Mouse (Mus musculus): ENCODE data around the gene Smim15. TPM values are rescaled to one million over a fixed set of nuclear protein-coding genes. Genes with fewer than 3 reads are reported as not detected.

Gene Smim15
- polyA plus RNA-seq, 1 experiment from 2014 or later: 55.2 TPM

GRCm38 (mm10) chr13:108066021-108066420 lies 21.8 kb downstream of the Smim15 start:
- Histone ChIP-seq H3K9me3 (no peaks in the 10 kb centered on the region), H3K4me1 (peaks cover 17% of the 10 kb centered on the region), H3K27me3 (replicated peaks; ENCODE audit: low read depth, poor library complexity, severe bottlenecking) (no peaks in the 10 kb centered on the region), H3K4me3 (no peak overlapping the region), H3K36me3 (replicated peaks) (no peaks in the 10 kb centered on the region), H3K27ac (replicated peaks) (no peak overlapping the region)
- no peak for DNase-seq (ENCODE audit: low spot score)
- WGBS: 90% methylated on average over 2 of the region's 2 CpGs

GRCm38 (mm10) chr13:108069151-108069550 lies 24.9 kb downstream of the Smim15 start:
- Histone ChIP-seq H3K27me3 (replicated peaks; ENCODE audit: low read depth, poor library complexity, severe bottlenecking) (no peaks in the 10 kb centered on the region), H3K27ac (replicated peaks) (no peak overlapping the region), H3K36me3 (replicated peaks) (no peaks in the 10 kb centered on the region), H3K9me3 (no peaks in the 10 kb centered on the region), H3K4me1 (no peaks in the 10 kb centered on the region), H3K4me3 (no peak overlapping the region)
- no peak for DNase-seq (ENCODE audit: low spot score)
- WGBS: 73% methylated on average over 4 of the region's 4 CpGs

- Histone ChIP-seq H3K27ac (replicated peaks) (no peak overlapping the region), H3K4me1 (no peaks in the 10 kb centered on the region), H3K36me3 (replicated peaks) (no peaks in the 10 kb centered on the region), H3K9me3 (no peaks in the 10 kb centered on the region), H3K27me3 (replicated peaks; ENCODE audit: low read depth, poor library complexity, severe bottlenecking) (no peaks in the 10 kb centered on the region), H3K4me3 (no peak overlapping the region)
- no peak for DNase-seq (ENCODE audit: low spot score)
- 94% methylated on average over 10 of the region's 10 CpGs for WGBS
Measured at GRCm38 (mm10) chr13:108070171-108070570, 25.9 kb downstream of the Smim15 start.

- no peaks in the 10 kb centered on the region for H3K4me1 ChIP-seq
- no peak overlapping the region for H3K27ac ChIP-seq (replicated peaks)
- H3K27me3 ChIP-seq (replicated peaks; ENCODE audit: low read depth, poor library complexity, severe bottlenecking): no peaks in the 10 kb centered on the region
- H3K4me3 ChIP-seq: no peak overlapping the region
- no peak for DNase-seq (ENCODE audit: low spot score)
- no peaks in the 10 kb centered on the region for H3K9me3 ChIP-seq
- no peaks in the 10 kb centered on the region for H3K36me3 ChIP-seq (replicated peaks)
- WGBS: 88% methylated on average over 6 of the region's 6 CpGs
Measured at GRCm38 (mm10) chr13:108077476-108077875, 33.2 kb downstream of the Smim15 start.

GRCm38 (mm10) chr13:108077901-108078300 lies 33.7 kb downstream of the Smim15 start:
- Histone ChIP-seq H3K4me3 (no peak overlapping the region), H3K27me3 (replicated peaks; ENCODE audit: low read depth, poor library complexity, severe bottlenecking) (no peaks in the 10 kb centered on the region), H3K9me3 (no peaks in the 10 kb centered on the region), H3K4me1 (no peaks in the 10 kb centered on the region), H3K27ac (replicated peaks) (no peak overlapping the region), H3K36me3 (replicated peaks) (no peaks in the 10 kb centered on the region)
- 88% methylated on average over 4 of the region's 4 CpGs for WGBS
- no peak for DNase-seq (ENCODE audit: low spot score)

GRCm38 (mm10) chr13:108084086-108084485 lies 39.8 kb downstream of the Smim15 start:
- no peaks in the 10 kb centered on the region for H3K9me3 ChIP-seq
- H3K27ac ChIP-seq (replicated peaks): no peak overlapping the region
- WGBS: 93% methylated on average over 4 of the region's 4 CpGs
- no peaks in the 10 kb centered on the region for H3K36me3 ChIP-seq (replicated peaks)
- DNase-seq (ENCODE audit: low spot score): no peak
- no peak overlapping the region for H3K4me3 ChIP-seq
- H3K27me3 ChIP-seq (replicated peaks; ENCODE audit: low read depth, poor library complexity, severe bottlenecking): no peaks in the 10 kb centered on the region
- H3K4me1 ChIP-seq: no peaks in the 10 kb centered on the region

- whole genome bisulfite sequencing: 87% methylated on average over 5 of the region's 5 CpGs
- H3K27ac ChIP-seq (replicated peaks): no peak overlapping the region
- no peaks in the 10 kb centered on the region for H3K27me3 ChIP-seq (replicated peaks; ENCODE audit: low read depth, poor library complexity, severe bottlenecking)
- no peaks in the 10 kb centered on the region for H3K4me1 ChIP-seq
- DNase-seq (ENCODE audit: low spot score): no peak
- H3K4me3 ChIP-seq: no peak overlapping the region
- H3K36me3 ChIP-seq (replicated peaks): peaks cover 5% of the 10 kb centered on the region; the same call in 1 of the 2 replicates
- H3K9me3 ChIP-seq: no peaks in the 10 kb centered on the region
Measured at GRCm38 (mm10) chr13:108086036-108086435, 41.8 kb downstream of the Smim15 start.

- Histone ChIP-seq H3K36me3 (replicated peaks) (peaks cover 5% of the 10 kb centered on the region; the same call in 1 of the 2 replicates), H3K9me3 (no peaks in the 10 kb centered on the region), H3K4me1 (no peaks in the 10 kb centered on the region), H3K27me3 (replicated peaks; ENCODE audit: low read depth, poor library complexity, severe bottlenecking) (no peaks in the 10 kb centered on the region), H3K27ac (replicated peaks) (no peak overlapping the region), H3K4me3 (no peak overlapping the region)
- WGBS: 73% methylated on average over 4 of the region's 4 CpGs
- no peak for DNase-seq (ENCODE audit: low spot score)
Measured at GRCm38 (mm10) chr13:108086724-108087123, 42.5 kb downstream of the Smim15 start.

- H3K27me3 ChIP-seq (replicated peaks; ENCODE audit: low read depth, poor library complexity, severe bottlenecking): no peaks in the 10 kb centered on the region
- H3K36me3 ChIP-seq (replicated peaks): peaks cover 5% of the 10 kb centered on the region; the same call in 1 of the 2 replicates
- H3K9me3 ChIP-seq: no peaks in the 10 kb centered on the region
- H3K27ac ChIP-seq (replicated peaks): no peak overlapping the region
- WGBS: 89% methylated on average over 7 of the region's 7 CpGs
- no peaks in the 10 kb centered on the region for H3K4me1 ChIP-seq
- H3K4me3 ChIP-seq: no peak overlapping the region
- no peak for DNase-seq (ENCODE audit: low spot score)
Measured at GRCm38 (mm10) chr13:108092290-108092689, 48.0 kb downstream of the Smim15 start.

GRCm38 (mm10) chr13:108094681-108095080 lies 50.4 kb downstream of the Smim15 start:
- H3K27ac ChIP-seq (replicated peaks): no peak overlapping the region
- WGBS: 91% methylated on average over 5 of the region's 5 CpGs
- DNase-seq (ENCODE audit: low spot score): no peak
- H3K9me3 ChIP-seq: no peaks in the 10 kb centered on the region
- no peak overlapping the region for H3K4me3 ChIP-seq
- H3K36me3 ChIP-seq (replicated peaks): peaks cover 13% of the 10 kb centered on the region
- no peaks in the 10 kb centered on the region for H3K4me1 ChIP-seq
- H3K27me3 ChIP-seq (replicated peaks; ENCODE audit: low read depth, poor library complexity, severe bottlenecking): no peaks in the 10 kb centered on the region

- Histone ChIP-seq H3K4me1 (peaks cover under 1% of the 10 kb centered on the region; the same call in 1 of the 2 replicates), H3K4me3 (no peak overlapping the region), H3K36me3 (replicated peaks) (peaks cover 12% of the 10 kb centered on the region), H3K27me3 (replicated peaks; ENCODE audit: low read depth, poor library complexity, severe bottlenecking) (no peaks in the 10 kb centered on the region), H3K9me3 (no peaks in the 10 kb centered on the region), H3K27ac (replicated peaks) (no peak overlapping the region)
- WGBS: 83% methylated on average over 7 of the region's 7 CpGs
- DNase-seq (ENCODE audit: low spot score): no peak
Measured at GRCm38 (mm10) chr13:108095617-108096016, 51.4 kb downstream of the Smim15 start.

GRCm38 (mm10) chr13:108096446-108096845 lies 52.2 kb downstream of the Smim15 start:
- H3K9me3 ChIP-seq: no peaks in the 10 kb centered on the region
- H3K27ac ChIP-seq (replicated peaks): no peak overlapping the region
- DNase-seq (ENCODE audit: low spot score): no peak
- no peaks in the 10 kb centered on the region for H3K27me3 ChIP-seq (replicated peaks; ENCODE audit: low read depth, poor library complexity, severe bottlenecking)
- H3K36me3 ChIP-seq (replicated peaks): peaks cover 12% of the 10 kb centered on the region
- 89% methylated on average over 7 of the region's 7 CpGs for WGBS
- H3K4me1 ChIP-seq: peaks cover 3% of the 10 kb centered on the region; the same call in 1 of the 2 replicates
- H3K4me3 ChIP-seq: no peak overlapping the region
